Mouse (Mus musculus): ENCODE results near the gene Hist1h2ae.
"Not testable (repeated sequence)": the region's sequence is repeated elsewhere in the genome, so short reads cannot be mapped to it uniquely, and the experiment has no call there.

The Hist1h2ae gene

GRCm38 (mm10) chr13:23571022-23571503 is at the start of gene Hist1h2ae, which contains the start of gene Hist1h2bg:
Gene Hist1h2ae, minus strand, starts transcription at chr13:23571220.
Gene Hist1h2bg, plus strand, starts transcription at chr13:23571396.
- CTCF ChIA-PET, result interaction anchor here in 1 of 4 experiments (0.6 kb wide), 1 partner anchor 37 kb away, joined by 3 read pairs; no protein-coding TSS in a partner anchor

DNA sequence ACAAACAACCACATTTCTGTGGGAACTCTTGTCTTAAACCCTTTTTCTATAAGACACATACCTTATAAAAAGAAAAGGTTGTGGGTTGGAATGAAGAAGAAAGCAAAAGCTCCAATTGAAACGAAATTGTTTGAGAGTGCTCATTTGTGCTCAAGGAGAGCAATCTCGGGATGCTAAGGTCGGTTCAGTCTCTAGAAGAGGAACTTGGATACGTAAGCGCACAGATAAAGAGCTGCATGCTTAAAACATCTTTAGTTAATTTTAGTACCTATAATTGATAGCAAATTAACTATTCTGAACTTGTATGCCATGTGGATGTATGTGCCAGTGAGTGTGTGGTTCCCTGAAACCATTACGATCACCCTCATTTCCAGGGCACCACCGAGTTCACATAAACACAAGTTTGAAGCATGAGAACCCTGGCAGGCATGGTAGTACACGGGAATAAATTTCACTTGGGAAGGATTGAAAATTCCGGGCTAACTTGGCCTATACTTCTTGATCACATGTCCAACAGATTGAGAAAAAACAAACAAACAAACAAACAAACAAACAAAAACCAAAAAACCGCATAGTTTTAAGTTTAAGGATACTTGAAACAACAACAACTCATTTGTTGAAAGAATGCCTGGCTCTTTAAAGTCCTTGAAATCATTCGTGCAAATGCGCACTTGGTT is 49.2 kb upstream of the Hist1h2ae start:
- POLR2A ChIA-PET, result interaction anchor here (0.9 to 10.9 kb wide), 62 partner anchors 8 to 1585 kb away, joined by 3 to 192 read pairs (median 16); partner anchors contain the start of genes Hist1h2ac (in 4 of the 4), Hist1h2bc (in 4 of the 4), Hist1h1c (in 3 of the 4) and Hist1h4c (in 3 of the 4)
- CTCF ChIA-PET, result no interaction called here

More at GRCm38 (mm10) chr13:23571022-23571503, at the start of gene Hist1h2ae, which contains the start of gene Hist1h2bg:
- POLR2A ChIA-PET, result interaction anchor here (0.6 to 22.3 kb wide), 131 partner anchors 8 to 1855 kb away, joined by 3 to 794 read pairs (median 6); partner anchors contain the start of genes Hist1h2ac (in 4 of the 4), Hist1h2bc (in 4 of the 4), Hist1h3e (in 4 of the 4) and Hist1h4d (in 4 of the 4)

- CTCF ChIA-PET, result no interaction called here
- POLR2A ChIA-PET, result interaction anchor here in 2 of 4 experiments (1.1 to 1.9 kb wide), 4 partner anchors 10 to 72 kb away, joined by 3 to 9 read pairs (median 6); partner anchors contain the start of genes Hist1h2be (in 2 of the 2), Hist1h2ac (in 1 of the 2) and Hist1h2bc (in 1 of the 2)
Measured at GRCm38 (mm10) chr13:23611638-23612037, 40.6 kb upstream of the Hist1h2ae start.

DNA sequence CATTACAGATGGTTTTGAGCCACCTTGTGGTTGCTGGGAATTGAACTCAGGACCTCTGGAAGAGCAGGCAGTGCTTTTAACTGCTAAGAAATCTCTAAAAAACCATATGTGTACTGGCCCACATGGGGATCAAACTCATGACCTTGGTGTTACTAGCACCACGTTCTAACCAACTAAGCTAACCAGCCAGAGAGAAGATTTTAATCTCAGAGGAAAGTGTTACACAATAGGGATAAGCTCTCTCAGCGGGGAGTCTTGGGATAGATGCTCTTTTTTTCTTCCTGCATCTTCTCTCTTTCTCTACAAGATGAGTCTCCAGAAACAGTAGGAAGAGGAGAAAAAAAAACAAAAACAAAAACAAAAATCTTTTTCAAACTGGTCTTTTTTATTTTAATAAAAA is 39.4 kb upstream of the Hist1h2ae start:
- POLR2A ChIA-PET, result interaction anchor here in 3 of 4 experiments (0.7 to 2.7 kb wide), 20 partner anchors 9 to 1272 kb away, joined by 3 to 25 read pairs (median 4); partner anchors contain the start of genes Hist1h2be (in 3 of the 3), Hist1h1e (in 2 of the 3), Hist1h2ac (in 2 of the 3) and Hist1h2bc (in 2 of the 3)
- CTCF ChIA-PET, result interaction anchor here in 3 of 4 experiments (0.7 to 1.2 kb wide), 3 partner anchors 11 to 84 kb away, joined by 3 to 5 read pairs (median 4); no protein-coding TSS in a partner anchor

DNA sequence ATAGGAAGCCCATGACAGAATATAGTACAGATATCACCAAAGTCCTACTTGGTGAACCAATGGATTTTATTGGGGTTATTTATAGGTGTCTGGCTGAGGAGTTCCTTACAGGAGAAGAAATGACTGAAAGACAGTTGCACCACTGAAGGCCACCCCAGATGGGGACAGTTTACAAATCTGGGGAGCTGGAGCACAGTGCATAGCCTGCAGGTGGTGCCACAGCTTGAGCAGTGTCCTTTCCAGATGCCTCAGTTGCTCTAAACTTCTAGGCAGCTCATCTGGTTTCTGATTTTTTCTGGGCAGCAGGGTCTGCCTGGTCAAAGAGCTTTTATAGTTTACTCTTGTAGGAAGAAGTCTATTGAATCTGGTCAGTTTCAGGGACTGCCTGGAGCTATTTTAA is 38.8 kb upstream of the Hist1h2ae start:
- ChIA-PET CTCF (interaction anchor here in 3 of 4 experiments (0.7 to 1.2 kb wide), 3 partner anchors 12 to 83 kb away, joined by 3 to 5 read pairs (median 4); no protein-coding TSS in a partner anchor), POLR2A (interaction anchor here in 3 of 4 experiments (0.7 to 2.7 kb wide), 22 partner anchors 9 to 1271 kb away, joined by 3 to 25 read pairs (median 4); partner anchors contain the start of genes Hist1h2be (in 3 of the 3), Hist1h1e (in 2 of the 3), Hist1h2ac (in 2 of the 3) and Hist1h2bc (in 2 of the 3))

DNA sequence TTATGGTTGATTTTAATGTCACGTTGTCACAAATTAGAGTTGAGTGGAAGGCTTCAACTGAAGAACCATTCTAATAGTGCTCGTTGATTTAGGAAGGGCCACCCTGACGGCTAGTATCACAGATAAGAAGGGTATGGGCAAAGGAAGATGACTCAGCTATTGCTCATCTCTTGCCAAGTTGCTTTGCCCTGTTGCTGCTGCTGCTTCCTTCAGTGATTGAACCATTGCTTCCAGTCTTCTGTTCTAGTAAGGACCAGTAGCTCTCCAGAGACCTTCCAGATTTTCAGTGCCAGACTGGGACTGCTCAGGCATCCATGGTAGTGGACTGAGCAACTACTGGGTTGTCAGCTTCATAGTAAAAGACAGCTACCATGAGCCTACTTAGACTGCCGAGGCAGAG is 38.2 kb upstream of the Hist1h2ae start:
- ChIA-PET CTCF (no interaction called here), POLR2A (interaction anchor here in 3 of 4 experiments (1.0 to 2.7 kb wide), 13 partner anchors 8 to 130 kb away, joined by 3 to 25 read pairs (median 5); partner anchors contain the start of genes Hist1h2be (in 3 of the 3), Hist1h1e (in 2 of the 3), Hist1h1c (in 1 of the 3) and Hist1h2ac (in 1 of the 3))

DNA sequence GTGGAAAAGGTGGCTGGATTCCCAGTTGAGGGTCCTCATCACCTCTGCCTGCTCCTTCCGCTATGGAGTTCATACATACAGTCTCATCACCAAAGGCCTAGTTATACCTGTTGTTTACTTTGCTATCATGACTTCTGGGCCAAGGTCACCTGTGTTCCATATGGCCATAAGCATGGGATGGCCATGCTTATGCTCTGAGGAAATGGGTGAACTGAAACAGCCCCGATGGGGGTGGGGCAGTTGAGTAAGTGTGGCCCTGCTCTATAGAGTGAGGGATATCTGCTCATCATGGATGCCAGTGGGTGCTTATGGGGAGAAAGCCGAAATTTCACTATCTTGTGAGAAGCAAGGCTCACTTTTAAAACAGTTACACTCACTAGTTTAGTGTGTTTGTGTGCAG is 34.0 kb upstream of the Hist1h2ae start:
- ChIA-PET CTCF (no interaction called here), POLR2A (interaction anchor here (0.8 to 29.6 kb wide), 18 partner anchors 10 to 91 kb away, joined by 3 to 794 read pairs (median 4); partner anchors contain the start of genes Hist1h2be (in 2 of the 4), Hist1h4h (in 2 of the 4), Hist1h1e (in 1 of the 4) and Hist1h2ac (in 1 of the 4))

DNA sequence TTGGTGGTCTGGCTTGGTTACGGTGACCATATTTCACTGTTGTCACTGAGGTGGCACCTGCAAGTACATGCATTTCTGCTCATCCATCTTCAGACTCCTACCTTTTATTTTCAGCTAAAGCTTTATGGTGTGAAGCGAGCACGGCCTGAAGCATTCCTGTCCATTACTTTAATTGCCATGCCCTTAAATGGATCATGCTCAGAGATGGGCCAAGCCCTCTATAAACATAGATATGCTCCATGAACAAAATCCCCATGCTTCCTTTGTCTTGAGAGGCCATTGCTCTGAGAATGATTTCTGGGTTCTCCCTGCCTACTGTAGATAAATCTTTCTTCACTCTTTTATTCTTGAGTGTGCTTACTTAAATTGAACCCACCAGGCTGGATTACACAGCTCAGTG is 33.4 kb upstream of the Hist1h2ae start:
- ChIA-PET POLR2A (interaction anchor here in 3 of 4 experiments (0.7 to 29.6 kb wide), 14 partner anchors 10 to 80 kb away, joined by 3 to 794 read pairs (median 4); partner anchors contain the start of genes Hist1h2be (in 2 of the 3), Hist1h4h (in 2 of the 3), Hist1h1e (in 1 of the 3) and Hist1h2ac (in 1 of the 3)), CTCF (no interaction called here)

DNA sequence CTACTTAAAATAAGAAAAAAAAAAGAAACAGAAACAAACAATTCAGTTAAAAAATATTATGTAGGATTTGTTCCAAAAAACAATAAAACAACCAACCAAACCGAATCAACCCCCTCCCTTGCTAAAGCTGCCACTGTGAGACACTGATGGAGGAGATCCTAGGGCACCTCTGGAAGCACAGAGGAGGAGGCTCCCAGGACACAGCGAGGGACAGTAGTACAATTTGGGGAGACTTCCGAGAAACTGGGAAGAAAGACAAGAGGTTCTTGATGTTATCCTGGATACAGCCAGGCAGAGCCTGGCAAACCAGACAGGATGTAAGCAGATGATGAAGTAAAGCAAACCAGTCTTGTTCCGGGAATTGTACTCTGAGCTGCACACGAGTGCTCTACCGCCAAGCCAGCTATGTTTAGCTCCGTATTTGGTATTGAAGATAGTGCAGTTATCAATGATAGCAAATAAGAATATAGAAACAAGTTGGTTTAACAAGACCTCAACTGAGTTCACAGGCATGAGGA is 32.2 kb upstream of the Hist1h2ae start:
- POLR2A ChIA-PET, result interaction anchor here (0.6 to 29.6 kb wide), 21 partner anchors 8 to 202 kb away, joined by 3 to 794 read pairs (median 5); partner anchors contain the start of genes Hist1h2be (in 3 of the 4), Hist1h2ac (in 2 of the 4), Hist1h2ae (in 2 of the 4) and Hist1h2bc (in 2 of the 4)

DNA sequence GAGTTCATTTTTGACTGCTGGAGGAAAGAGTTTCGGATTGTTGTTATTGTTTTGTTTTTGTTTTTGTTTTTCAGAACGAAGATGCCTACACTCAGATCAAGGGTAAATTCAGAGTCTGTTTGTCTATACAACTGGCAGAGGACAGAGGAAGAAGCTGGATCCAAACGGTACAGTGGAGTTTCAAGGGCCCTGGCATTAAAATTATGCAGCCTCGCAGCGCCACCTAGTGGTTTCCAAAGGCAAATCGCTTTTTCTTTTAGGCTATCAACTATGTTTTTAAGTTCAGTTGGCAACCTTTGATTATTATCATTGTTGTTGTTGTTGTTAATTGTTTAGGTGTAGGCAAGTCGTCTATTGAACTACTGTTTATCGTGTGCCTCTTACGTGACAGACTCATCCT is 26.9 kb upstream of the Hist1h2ae start:
- POLR2A ChIA-PET, result interaction anchor here (0.6 to 29.6 kb wide), 34 partner anchors 12 to 291 kb away, joined by 3 to 794 read pairs (median 4); partner anchors contain the start of genes Hist1h2ae (in 3 of the 4), Hist1h2bg (in 3 of the 4), Hist1h4d (in 3 of the 4) and Hist1h2ac (in 2 of the 4)
- CTCF ChIA-PET, result interaction anchor here in 3 of 4 experiments (0.5 to 3.3 kb wide), 17 partner anchors 11 to 684 kb away, joined by 3 to 13 read pairs (median 4); partner anchors contain the start of genes Abt1 (in 1 of the 3) and Hist1h2be (in 1 of the 3)

More for the DNA sequence above, 32.2 kb upstream of the Hist1h2ae start:
- CTCF ChIA-PET, result interaction anchor here in 2 of 4 experiments (0.6 kb wide), 2 partner anchors 53 to 168 kb away, joined by 3 to 4 read pairs; no protein-coding TSS in a partner anchor

- POLR2A ChIA-PET, result interaction anchor here (0.5 to 29.6 kb wide), 28 partner anchors 8 to 1730 kb away, joined by 3 to 794 read pairs (median 6); partner anchors contain the start of genes Hist1h4d (in 3 of the 4), Hist1h2ac (in 2 of the 4), Hist1h2ae (in 2 of the 4) and Hist1h2af (in 2 of the 4)
- CTCF ChIA-PET, result interaction anchor here in 1 of 4 experiments (1.1 kb wide), 1 partner anchor 171 kb away, joined by 3 read pairs; no protein-coding TSS in a partner anchor
Measured at GRCm38 (mm10) chr13:23595622-23596372, 24.8 kb upstream of the Hist1h2ae start.

DNA sequence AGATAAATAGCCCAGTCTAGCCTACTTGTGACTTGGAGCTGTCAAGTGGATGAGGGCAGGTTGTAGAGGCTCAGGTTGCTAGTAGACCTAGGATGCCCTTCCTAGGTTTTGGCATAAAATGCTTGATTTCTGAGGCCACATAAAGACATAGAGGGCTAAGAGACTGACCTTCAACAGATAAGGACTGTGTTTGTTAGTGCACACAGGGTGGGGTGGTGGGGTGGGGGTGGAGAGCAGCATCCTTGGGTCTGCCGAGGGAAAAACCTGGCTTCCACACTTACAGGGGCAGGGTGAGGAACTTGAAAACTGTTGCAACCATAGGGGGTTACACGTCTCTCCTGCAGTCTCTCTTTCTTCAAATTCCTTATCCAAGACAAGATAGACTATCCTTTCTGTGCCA is 24.2 kb upstream of the Hist1h2ae start:
- POLR2A ChIA-PET, result interaction anchor here (0.5 to 29.6 kb wide), 32 partner anchors 8 to 1729 kb away, joined by 3 to 794 read pairs (median 6); partner anchors contain the start of genes Hist1h4d (in 3 of the 4), Hist1h2ac (in 2 of the 4), Hist1h2ae (in 2 of the 4) and Hist1h2af (in 2 of the 4)
- CTCF ChIA-PET, result interaction anchor here in 1 of 4 experiments (1.1 kb wide), 1 partner anchor 171 kb away, joined by 3 read pairs; no protein-coding TSS in a partner anchor

- CTCF ChIA-PET, result interaction anchor here in 2 of 4 experiments (0.5 to 1.6 kb wide), 2 partner anchors 8 to 192 kb away, joined by 3 to 7 read pairs; no protein-coding TSS in a partner anchor
Measured at GRCm38 (mm10) chr13:23593051-23593770, 22.2 kb upstream of the Hist1h2ae start.

GRCm38 (mm10) chr13:23592614-23593013 is 21.6 kb upstream of the Hist1h2ae start:
- ChIA-PET POLR2A (interaction anchor here in 3 of 4 experiments (0.7 to 29.6 kb wide), 18 partner anchors 10 to 105 kb away, joined by 3 to 794 read pairs (median 16); partner anchors contain the start of genes Hist1h4d (in 3 of the 3), Hist1h4f (in 3 of the 3), Hist1h1e (in 2 of the 3) and Hist1h2ac (in 2 of the 3)), CTCF (no interaction called here)

More at GRCm38 (mm10) chr13:23593051-23593770, 22.2 kb upstream of the Hist1h2ae start:
- POLR2A ChIA-PET, result interaction anchor here in 3 of 4 experiments (0.5 to 29.6 kb wide), 28 partner anchors 8 to 1550 kb away, joined by 3 to 794 read pairs (median 6); partner anchors contain the start of genes Hist1h4d (in 3 of the 3), Hist1h1e (in 2 of the 3), Hist1h2ac (in 2 of the 3) and Hist1h2ae (in 2 of the 3)

DNA sequence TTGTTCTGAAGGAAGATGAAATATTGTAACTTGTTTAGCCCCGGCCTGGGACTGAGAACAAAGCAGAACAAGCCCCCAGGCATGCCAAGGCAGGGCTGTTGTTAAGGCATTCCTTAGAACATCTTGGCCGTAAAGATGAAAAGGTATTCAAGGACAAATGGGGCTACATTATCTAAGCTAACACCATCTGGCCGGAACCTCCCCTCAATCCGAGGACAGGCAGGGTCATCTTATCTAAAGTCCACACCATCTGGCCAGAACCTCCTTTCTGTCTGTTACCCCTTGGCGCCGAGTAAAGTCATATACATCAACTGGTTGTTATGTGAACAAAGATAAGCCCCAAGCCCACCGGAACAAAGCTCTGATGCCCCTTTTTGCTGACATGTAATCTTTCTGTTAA is 20.9 kb upstream of the Hist1h2ae start:
- CTCF ChIA-PET, result not testable (repeated sequence)
- POLR2A ChIA-PET, result interaction anchor here in 3 of 4 experiments (0.7 to 29.6 kb wide), 21 partner anchors 2 to 166 kb away, joined by 3 to 794 read pairs (median 7); partner anchors contain the start of genes Hist1h4d (in 3 of the 3), Hist1h4f (in 3 of the 3), Hist1h1e (in 2 of the 3) and Hist1h2ac (in 2 of the 3)

All from embryonic stem cell, embryonic (primary cell).